Mouse (Mus musculus): ENCODE data around the gene Mttp. TPM values are rescaled to one million over a fixed set of nuclear protein-coding genes. Genes with fewer than 3 reads are reported as not detected.
A peak's percentile ranks its signal among the peaks of the same experiment; 100 is the strongest.

The Mttp gene
- polyA plus RNA-seq, 1 experiment, result 7.4 TPM

- WGBS, result 93% methylated on average over 6 of the region's 6 CpGs
- no peak for TF ChIP-seq CTCF (IDR thresholded peaks at IDR 0.05; ENCODE audit: borderline replicate concordance, insufficient read depth, low read depth, low read length)
- no peak for TF ChIP-seq POLR2A (IDR thresholded peaks at IDR 0.05; ENCODE audit: borderline replicate concordance, insufficient read depth, low read length)
- H3K4me3 ChIP-seq (replicated peaks; ENCODE audit: insufficient read depth, low read depth, low read length), result no peak overlapping the region
These were observed 30.8 kb upstream of the Mttp start for GRCm38 (mm10) chr3:138175551-138175950.

GRCm38 (mm10) chr3:138173291-138173690, 28.5 kb upstream of the Mttp start:
- WGBS, result 82% methylated on average over 10 of the region's 10 CpGs

More at GRCm38 (mm10) chr3:138175551-138175950, 30.8 kb upstream of the Mttp start:
- no peak for DNase-seq
- Histone ChIP-seq H3K27ac (ENCODE audit: insufficient read depth, low read length) (no peak overlapping the region), H3K27me3 (ENCODE audit: control insufficient read depth, insufficient read depth, low read length) (no peaks in the 10 kb centered on the region), H3K4me1 (ENCODE audit: control insufficient read depth, insufficient read depth, low read length) (no peaks in the 10 kb centered on the region)

GRCm38 (mm10) chr3:138162553-138163183, 17.9 kb upstream of the Mttp start:
- Histone ChIP-seq H3K27me3 (ENCODE audit: control insufficient read depth, insufficient read depth, low read length) (no peaks in the 10 kb centered on the region), H3K4me1 (ENCODE audit: control insufficient read depth, insufficient read depth, low read length) (no peaks in the 10 kb centered on the region), H3K4me3 (replicated peaks; ENCODE audit: insufficient read depth, low read depth, low read length) (no peak overlapping the region), H3K27ac (ENCODE audit: insufficient read depth, low read length) (no peak overlapping the region)
- no peak for DNase-seq
- TF ChIP-seq POLR2A (IDR thresholded peaks at IDR 0.05; ENCODE audit: borderline replicate concordance, insufficient read depth, low read length) (no peak), CTCF (IDR thresholded peaks at IDR 0.05; ENCODE audit: borderline replicate concordance, insufficient read depth, low read depth, low read length) (no peak)
- WGBS, result 47% methylated on average over 4 of the region's 4 CpGs

More at GRCm38 (mm10) chr3:138173291-138173690, 28.5 kb upstream of the Mttp start:
- Histone ChIP-seq H3K4me3 (replicated peaks; ENCODE audit: insufficient read depth, low read depth, low read length) (no peak overlapping the region), H3K4me1 (ENCODE audit: control insufficient read depth, insufficient read depth, low read length) (no peaks in the 10 kb centered on the region), H3K27ac (ENCODE audit: insufficient read depth, low read length) (no peak overlapping the region), H3K27me3 (ENCODE audit: control insufficient read depth, insufficient read depth, low read length) (no peaks in the 10 kb centered on the region)
- no peak for DNase-seq
- TF ChIP-seq POLR2A (IDR thresholded peaks at IDR 0.05; ENCODE audit: borderline replicate concordance, insufficient read depth, low read length) (no peak), CTCF (IDR thresholded peaks at IDR 0.05; ENCODE audit: borderline replicate concordance, insufficient read depth, low read depth, low read length) (no peak)

GRCm38 (mm10) chr3:138161623-138162022, 16.9 kb upstream of the Mttp start:
- no peak for DNase-seq
- no peaks in the 10 kb centered on the region for H3K4me1 ChIP-seq (ENCODE audit: control insufficient read depth, insufficient read depth, low read length)
- H3K27me3 ChIP-seq (ENCODE audit: control insufficient read depth, insufficient read depth, low read length), result no peaks in the 10 kb centered on the region
- WGBS, result 74% methylated on average over 10 of the region's 10 CpGs
- TF ChIP-seq POLR2A (IDR thresholded peaks at IDR 0.05; ENCODE audit: borderline replicate concordance, insufficient read depth, low read length) (no peak), CTCF (IDR thresholded peaks at IDR 0.05; ENCODE audit: borderline replicate concordance, insufficient read depth, low read depth, low read length) (no peak)
- H3K27ac ChIP-seq (ENCODE audit: insufficient read depth, low read length), result no peak overlapping the region
- H3K4me3 ChIP-seq (replicated peaks; ENCODE audit: insufficient read depth, low read depth, low read length), result no peak overlapping the region

- DNase-seq, result no peak
- WGBS, result 29% methylated on average over 10 of the region's 10 CpGs
- Histone ChIP-seq H3K27ac (ENCODE audit: insufficient read depth, low read length) (no peak overlapping the region), H3K27me3 (ENCODE audit: control insufficient read depth, insufficient read depth, low read length) (no peaks in the 10 kb centered on the region), H3K4me3 (replicated peaks; ENCODE audit: insufficient read depth, low read depth, low read length) (no peak overlapping the region), H3K4me1 (ENCODE audit: control insufficient read depth, insufficient read depth, low read length) (no peaks in the 10 kb centered on the region)
- no peak for TF ChIP-seq POLR2A (IDR thresholded peaks at IDR 0.05; ENCODE audit: borderline replicate concordance, insufficient read depth, low read length)
- TF ChIP-seq CTCF (IDR thresholded peaks at IDR 0.05; ENCODE audit: borderline replicate concordance, insufficient read depth, low read depth, low read length), result no peak
These were observed 11.9 kb upstream of the Mttp start for GRCm38 (mm10) chr3:138156651-138157050.

- TF ChIP-seq CTCF (IDR thresholded peaks at IDR 0.05; ENCODE audit: borderline replicate concordance, insufficient read depth, low read depth, low read length) (no peak), POLR2A (IDR thresholded peaks at IDR 0.05; ENCODE audit: borderline replicate concordance, insufficient read depth, low read length) (no peak)
- DNase-seq, result no peak
- Histone ChIP-seq H3K27me3 (ENCODE audit: control insufficient read depth, insufficient read depth, low read length) (no peaks in the 10 kb centered on the region), H3K4me3 (replicated peaks; ENCODE audit: insufficient read depth, low read depth, low read length) (no peak overlapping the region), H3K4me1 (ENCODE audit: control insufficient read depth, insufficient read depth, low read length) (no peaks in the 10 kb centered on the region), H3K27ac (ENCODE audit: insufficient read depth, low read length) (no peak overlapping the region)
- 90% methylated on average over 4 of the region's 4 CpGs for WGBS
These were observed 10.3 kb upstream of the Mttp start for GRCm38 (mm10) chr3:138155062-138155461.

GRCm38 (mm10) chr3:138148811-138149210, 4.0 kb upstream of the Mttp start:
- Histone ChIP-seq H3K4me3 (replicated peaks; ENCODE audit: insufficient read depth, low read depth, low read length) (no peak overlapping the region), H3K27me3 (ENCODE audit: control insufficient read depth, insufficient read depth, low read length) (no peaks in the 10 kb centered on the region), H3K4me1 (ENCODE audit: control insufficient read depth, insufficient read depth, low read length) (no peaks in the 10 kb centered on the region), H3K27ac (ENCODE audit: insufficient read depth, low read length) (no peak overlapping the region)
- no peak for DNase-seq
- WGBS, result 90% methylated on average over 2 of the region's 2 CpGs
- no peak for TF ChIP-seq CTCF (IDR thresholded peaks at IDR 0.05; ENCODE audit: borderline replicate concordance, insufficient read depth, low read depth, low read length)
- TF ChIP-seq POLR2A (IDR thresholded peaks at IDR 0.05; ENCODE audit: borderline replicate concordance, insufficient read depth, low read length), result no peak

- Histone ChIP-seq H3K4me3 (replicated peaks; ENCODE audit: insufficient read depth, low read depth, low read length) (peak overlapping the region; percentile 85), H3K27me3 (ENCODE audit: control insufficient read depth, insufficient read depth, low read length) (no peaks in the 10 kb centered on the region), H3K4me1 (ENCODE audit: control insufficient read depth, insufficient read depth, low read length) (no peaks in the 10 kb centered on the region), H3K27ac (ENCODE audit: insufficient read depth, low read length) (peak overlapping the region; percentile 85)
- TF ChIP-seq CTCF (IDR thresholded peaks at IDR 0.05; ENCODE audit: borderline replicate concordance, insufficient read depth, low read depth, low read length), result no peak
- no peak for TF ChIP-seq POLR2A (IDR thresholded peaks at IDR 0.05; ENCODE audit: borderline replicate concordance, insufficient read depth, low read length)
- under 1% methylated on average over 18 of the region's 18 CpGs for WGBS
- peak in 1 of 2 experiments; percentile 22 for DNase-seq
These were observed 617 bp downstream of the Mttp start for GRCm38 (mm10) chr3:138144060-138144641.
